Mouse (Mus musculus) small intestine, adult 2 months (tissue): ENCODE data around the gene Ptges2. TPM values are rescaled to one million over a fixed set of nuclear protein-coding genes. Genes with fewer than 3 reads are reported as not detected.

Experiments
- H3K27ac ChIP-seq: fragments of 200-500 bp; 2 replicates; pipeline ENCODE4 v1.5.1; 2012; ENCODE audit warnings: low read depth, low read length, control low read depth, inconsistent platforms; ENCODE audit not compliant: insufficient read depth
- H3K27me3 ChIP-seq: fragments of 200-500 bp; 2 replicates; pipeline ENCODE4 v1.6.1; 2012; ENCODE audit warnings: mild to moderate bottlenecking, moderate library complexity, low read length, inconsistent platforms; ENCODE audit not compliant: control insufficient read depth, insufficient read depth
- H3K36me3 ChIP-seq: fragments of 200-500 bp; 2 replicates; pipeline ENCODE4 v1.6.1; 2012; ENCODE audit warnings: mild to moderate bottlenecking, low read length, control low read depth, inconsistent platforms; ENCODE audit not compliant: control insufficient read depth, insufficient read depth
- H3K4me1 ChIP-seq: fragments of 200-500 bp; 2 replicates; pipeline ENCODE4 v1.6.1; 2012; ENCODE audit warnings: low read length, inconsistent platforms, mixed read lengths; ENCODE audit not compliant: control insufficient read depth, insufficient read depth, insufficient read length
- H3K4me3 ChIP-seq: fragments of 200-500 bp; 2 replicates; pipeline ENCODE4 v1.5.1; 2012; ENCODE audit warnings: low read depth, mild to moderate bottlenecking, control low read depth, inconsistent platforms, low read length, moderate library complexity
- CTCF ChIP-seq: fragments of 200-500 bp; IDR thresholded peaks from 2 replicates; pipeline ENCODE4 v1.5.1; 2012; ENCODE audit warnings: low read depth, mild to moderate bottlenecking, control low read depth, inconsistent platforms, low read length, moderate library complexity, mixed read lengths; ENCODE audit not compliant: insufficient replicate concordance, insufficient read length; ENCODE audit errors: extremely low read depth
- POLR2A ChIP-seq: fragments of 200-500 bp; IDR thresholded peaks from 2 replicates; pipeline ENCODE4 v1.6.1; 2012; ENCODE audit warnings: low read depth, mild to moderate bottlenecking, control low read depth, inconsistent platforms, low read length, moderate library complexity
- WGBS: fragments of 180-500 bp; shearing (Covaris S2); methylation state at CpG from one replicate; pipeline ENCODE4 v1.1.7; 2018; 5-methylcytosine and 5-hydroxymethylcytosine counted together
- polyA plus RNA-seq: library from polyadenylated mRNA; depleted of rRNA; stranded (reverse); fragments of >200 nt; gene quantifications from 2 replicates; pipeline ENCODE4 v1.2.3, GENCODE M21; 2012; rRNA removed

The Ptges2 gene
- polyA plus RNA-seq = 22.3 and 32.6 TPM in 2 replicates

- WGBS = under 1% methylated on average over 31 of the region's 31 CpGs
- Histone ChIP-seq H3K27me3 (no peaks in the 10 kb centered on the region), H3K36me3 (peaks cover 3% of the 10 kb centered on the region; the same call in 1 of the 2 replicates)
Observed at GRCm38 (mm10) chr2:32395484-32395945, at the start of gene Ptges2. TSS of gene Ptges2 (plus strand) at chr2:32395896.

GRCm38 (mm10) chr2:32347019-32347418, 48.7 kb upstream of the Ptges2 start:
- TF ChIP-seq POLR2A = no peak
- TF ChIP-seq CTCF = no peak
- Histone ChIP-seq H3K36me3 (peaks cover 3% of the 10 kb centered on the region; the same call in 1 of the 2 replicates), H3K27ac (no peak overlapping the region), H3K27me3 (no peaks in the 10 kb centered on the region), H3K4me1 (peaks cover 2% of the 10 kb centered on the region; the same call in 1 of the 2 replicates), H3K4me3 (no peak overlapping the region)
- 85% methylated on average over 6 of the region's 6 CpGs for WGBS

More at GRCm38 (mm10) chr2:32395484-32395945, at the start of gene Ptges2:
- Histone ChIP-seq H3K4me1 (peaks cover 8% of the 10 kb centered on the region; the same call in 1 of the 2 replicates), H3K4me3 (peak within 1 kb of the TSS; percentile 90), H3K27ac (peak within 1 kb of the TSS; percentile 92)
- TF ChIP-seq POLR2A (peak; percentile 48; the same call in 1 of the 2 replicates), CTCF (0 out of 2 replicates have a peak, but pooled peaks have one; percentile 14)

- Histone ChIP-seq H3K4me3 (no peak overlapping the region), H3K27me3 (no peaks in the 10 kb centered on the region), H3K4me1 (peaks cover 3% of the 10 kb centered on the region; the same call in 1 of the 2 replicates), H3K27ac (no peak overlapping the region), H3K36me3 (peaks cover 3% of the 10 kb centered on the region; the same call in 1 of the 2 replicates)
- TF ChIP-seq CTCF (no peak), POLR2A (no peak)
- 86% methylated on average over 11 of the region's 11 CpGs for WGBS
Observed at GRCm38 (mm10) chr2:32348311-32348710, 47.4 kb upstream of the Ptges2 start.

- TF ChIP-seq POLR2A (no peak), CTCF (no peak)
- WGBS = 76% methylated on average over 8 of the region's 8 CpGs
Observed at GRCm38 (mm10) chr2:32349625-32350255, 46.0 kb upstream of the Ptges2 start.

GRCm38 (mm10) chr2:32350471-32351051, 45.1 kb upstream of the Ptges2 start:
- Histone ChIP-seq H3K36me3 (peaks cover 3% of the 10 kb centered on the region; the same call in 1 of the 2 replicates), H3K27ac (no peak overlapping the region), H3K27me3 (no peaks in the 10 kb centered on the region), H3K4me1 (peaks cover 9% of the 10 kb centered on the region; the same call in 1 of the 2 replicates), H3K4me3 (no peak overlapping the region)
- 58% methylated on average over 13 of the region's 13 CpGs for whole genome bisulfite sequencing
- TF ChIP-seq CTCF = no peak
- no peak for TF ChIP-seq POLR2A

More at GRCm38 (mm10) chr2:32349625-32350255, 46.0 kb upstream of the Ptges2 start:
- Histone ChIP-seq H3K27me3 (no peaks in the 10 kb centered on the region), H3K4me1 (peaks cover 7% of the 10 kb centered on the region; the same call in 1 of the 2 replicates), H3K27ac (no peak overlapping the region), H3K4me3 (no peak overlapping the region), H3K36me3 (peaks cover 3% of the 10 kb centered on the region; the same call in 1 of the 2 replicates)

GRCm38 (mm10) chr2:32351471-32351961, 44.2 kb upstream of the Ptges2 start:
- Histone ChIP-seq H3K4me3 (peak overlapping the region; percentile 83; the same call in 1 of the 2 replicates), H3K27me3 (no peaks in the 10 kb centered on the region)

More at GRCm38 (mm10) chr2:32351471-32351961, 44.2 kb upstream of the Ptges2 start:
- Histone ChIP-seq H3K4me1 (peaks cover 17% of the 10 kb centered on the region; the same call in 1 of the 2 replicates), H3K27ac (no peak overlapping the region), H3K36me3 (peaks cover 3% of the 10 kb centered on the region; the same call in 1 of the 2 replicates)
- 55% methylated on average over 9 of the region's 9 CpGs for WGBS
- TF ChIP-seq CTCF (no peak), POLR2A (no peak)
